Mouse (Mus musculus): ENCODE measurements at regions not wholly inside any gene's neighbourhood (a gene's known extent, or its start where the extent isn't known, plus 50 kb on each side); places are given as distances from the start of the nearest gene placed in this dataset.

DNA sequence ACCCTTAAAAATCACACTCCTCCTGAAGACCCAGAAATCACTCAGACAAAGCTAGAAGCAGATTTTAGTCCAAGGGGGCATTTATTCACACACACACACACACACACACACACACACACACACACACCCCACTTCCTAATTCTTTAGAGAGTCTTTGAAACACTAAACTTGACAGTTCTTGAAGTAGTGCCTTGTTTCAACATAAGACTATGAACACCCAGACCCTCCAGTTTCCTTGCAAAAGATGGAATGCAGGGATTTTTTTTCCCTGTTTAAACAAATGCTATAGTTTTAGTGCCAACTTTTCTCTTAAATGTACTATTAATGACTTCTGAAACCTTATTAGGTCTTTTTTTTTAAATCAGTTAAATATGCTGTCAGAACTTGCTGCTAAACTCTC, 279.2 kb upstream of the Fat1 start:
- no peak overlapping the region for H3K4me3 ChIP-seq (ENCODE audit: insufficient read depth, low read length)
- no peak for TF ChIP-seq CTCF (IDR thresholded peaks at IDR 0.05; ENCODE audit: borderline replicate concordance, insufficient read depth, low read length)
- TF ChIP-seq POLR2A (IDR thresholded peaks at IDR 0.05; ENCODE audit: low read depth, low read length): no peak
- H3K4me1 ChIP-seq (ENCODE audit: control insufficient read depth, insufficient read depth, low read length): no peaks in the 10 kb centered on the region
- no peak overlapping the region for H3K27ac ChIP-seq (ENCODE audit: insufficient read depth, low read length)

GRCm38 (mm10) chr8:44656470-44656869, 278.8 kb upstream of the Fat1 start:
- Histone ChIP-seq H3K27ac (ENCODE audit: insufficient read depth, low read length) (no peak overlapping the region), H3K4me1 (ENCODE audit: control insufficient read depth, insufficient read depth, low read length) (no peaks in the 10 kb centered on the region), H3K4me3 (ENCODE audit: insufficient read depth, low read length) (no peak overlapping the region)
- TF ChIP-seq POLR2A (IDR thresholded peaks at IDR 0.05; ENCODE audit: low read depth, low read length) (no peak), CTCF (IDR thresholded peaks at IDR 0.05; ENCODE audit: borderline replicate concordance, insufficient read depth, low read length) (no peak)

DNA sequence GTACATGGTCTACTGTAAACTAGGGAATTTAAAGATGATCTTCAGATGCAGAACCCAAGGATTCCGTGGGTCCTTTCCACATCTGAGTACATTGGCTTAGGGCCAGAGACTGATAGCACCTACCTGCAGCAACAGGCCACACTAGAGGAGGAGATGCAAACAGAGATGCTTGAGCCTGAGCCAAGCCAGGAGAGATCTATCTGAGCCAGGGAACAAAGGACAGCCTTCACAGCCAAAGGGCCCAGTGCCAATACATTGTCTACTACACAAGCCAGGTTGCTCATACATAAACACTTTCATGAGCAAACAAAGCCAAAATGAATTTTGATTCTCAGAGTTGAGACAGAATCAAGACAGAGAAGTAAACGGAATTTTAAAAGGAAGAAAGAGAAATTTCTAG, 273.6 kb upstream of the Fat1 start:
- H3K27ac ChIP-seq (ENCODE audit: insufficient read depth, low read length): no peak overlapping the region
- H3K4me1 ChIP-seq (ENCODE audit: control insufficient read depth, insufficient read depth, low read length): no peaks in the 10 kb centered on the region
- TF ChIP-seq POLR2A (IDR thresholded peaks at IDR 0.05; ENCODE audit: low read depth, low read length) (no peak), CTCF (IDR thresholded peaks at IDR 0.05; ENCODE audit: borderline replicate concordance, insufficient read depth, low read length) (no peak)
- no peak overlapping the region for H3K4me3 ChIP-seq (ENCODE audit: insufficient read depth, low read length)

DNA sequence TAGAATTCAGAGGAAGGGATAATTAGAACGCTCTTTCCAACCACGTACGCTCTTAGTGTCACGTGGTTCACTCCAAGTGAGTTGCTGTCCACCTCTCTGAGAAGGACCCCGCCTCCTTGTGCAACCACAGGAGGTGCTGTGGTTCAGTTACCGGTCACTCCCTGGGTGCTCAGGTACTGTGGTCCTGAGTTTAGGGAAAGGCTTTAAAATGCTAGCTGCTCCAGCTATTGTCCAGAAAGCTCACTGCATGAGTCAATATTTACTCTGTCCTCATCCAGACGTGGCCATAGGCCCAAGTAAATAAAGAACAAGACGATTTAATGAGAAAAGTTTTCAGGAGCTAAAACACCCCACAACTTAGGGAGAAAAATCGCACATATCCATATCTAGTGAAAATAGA, 248.1 kb upstream of the Fat1 start:
- H3K4me3 ChIP-seq (ENCODE audit: insufficient read depth, low read length): no peak overlapping the region
- no peak for TF ChIP-seq CTCF (IDR thresholded peaks at IDR 0.05; ENCODE audit: borderline replicate concordance, insufficient read depth, low read length)
- no peak for TF ChIP-seq POLR2A (IDR thresholded peaks at IDR 0.05; ENCODE audit: low read depth, low read length)
- no peaks in the 10 kb centered on the region; the same call in 1 of the 2 replicates for H3K4me1 ChIP-seq (ENCODE audit: control insufficient read depth, insufficient read depth, low read length)
- H3K27ac ChIP-seq (ENCODE audit: insufficient read depth, low read length): no peak overlapping the region

GRCm38 (mm10) chr8:44689837-44690592, 245.2 kb upstream of the Fat1 start:
- Histone ChIP-seq H3K4me1 (ENCODE audit: control insufficient read depth, insufficient read depth, low read length) (no peaks in the 10 kb centered on the region; the same call in 1 of the 2 replicates), H3K27ac (ENCODE audit: insufficient read depth, low read length) (no peak overlapping the region), H3K4me3 (ENCODE audit: insufficient read depth, low read length) (no peak overlapping the region)
- TF ChIP-seq CTCF (IDR thresholded peaks at IDR 0.05; ENCODE audit: borderline replicate concordance, insufficient read depth, low read length) (no peak), POLR2A (IDR thresholded peaks at IDR 0.05; ENCODE audit: low read depth, low read length) (no peak)

- Histone ChIP-seq H3K4me1 (ENCODE audit: control insufficient read depth, insufficient read depth, low read length) (no peaks in the 10 kb centered on the region; the same call in 1 of the 2 replicates), H3K4me3 (ENCODE audit: insufficient read depth, low read length) (no peak overlapping the region), H3K27ac (ENCODE audit: insufficient read depth, low read length) (no peak overlapping the region)
- TF ChIP-seq POLR2A (IDR thresholded peaks at IDR 0.05; ENCODE audit: low read depth, low read length): no peak
- no peak for TF ChIP-seq CTCF (IDR thresholded peaks at IDR 0.05; ENCODE audit: borderline replicate concordance, insufficient read depth, low read length)
Measured at GRCm38 (mm10) chr8:44690593-44690950, 244.7 kb upstream of the Fat1 start.

DNA sequence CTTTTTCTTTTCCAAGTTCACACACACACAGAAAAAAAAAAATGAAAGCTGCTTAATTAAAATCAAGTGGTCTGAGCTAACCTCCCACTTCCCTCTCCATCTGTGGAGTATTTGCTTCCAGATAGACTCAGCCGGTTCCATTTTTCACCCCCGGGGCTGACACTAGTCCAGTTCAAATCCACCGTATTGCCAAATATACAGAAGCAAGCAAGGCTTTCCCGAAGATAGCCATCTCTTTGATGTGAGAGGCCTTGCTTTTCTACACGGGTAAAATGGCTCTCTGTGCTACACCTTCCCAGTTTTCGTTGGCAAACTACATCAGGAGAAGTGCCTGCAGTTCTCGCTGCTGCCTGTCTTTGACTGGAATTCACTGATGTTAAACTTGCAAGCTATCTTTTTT, 244.1 kb upstream of the Fat1 start:
- Histone ChIP-seq H3K27ac (ENCODE audit: insufficient read depth, low read length) (no peak overlapping the region), H3K4me3 (ENCODE audit: insufficient read depth, low read length) (no peak overlapping the region)
- TF ChIP-seq CTCF (IDR thresholded peaks at IDR 0.05; ENCODE audit: borderline replicate concordance, insufficient read depth, low read length): no peak
- no peak for TF ChIP-seq POLR2A (IDR thresholded peaks at IDR 0.05; ENCODE audit: low read depth, low read length)

GRCm38 (mm10) chr8:44692036-44692688, 243.1 kb upstream of the Fat1 start:
- no peak overlapping the region for H3K4me3 ChIP-seq (ENCODE audit: insufficient read depth, low read length)
- TF ChIP-seq CTCF (IDR thresholded peaks at IDR 0.05; ENCODE audit: borderline replicate concordance, insufficient read depth, low read length): no peak
- TF ChIP-seq POLR2A (IDR thresholded peaks at IDR 0.05; ENCODE audit: low read depth, low read length): no peak

More for the DNA sequence above, 244.1 kb upstream of the Fat1 start:
- no peaks in the 10 kb centered on the region; the same call in 1 of the 2 replicates for H3K4me1 ChIP-seq (ENCODE audit: control insufficient read depth, insufficient read depth, low read length)

DNA sequence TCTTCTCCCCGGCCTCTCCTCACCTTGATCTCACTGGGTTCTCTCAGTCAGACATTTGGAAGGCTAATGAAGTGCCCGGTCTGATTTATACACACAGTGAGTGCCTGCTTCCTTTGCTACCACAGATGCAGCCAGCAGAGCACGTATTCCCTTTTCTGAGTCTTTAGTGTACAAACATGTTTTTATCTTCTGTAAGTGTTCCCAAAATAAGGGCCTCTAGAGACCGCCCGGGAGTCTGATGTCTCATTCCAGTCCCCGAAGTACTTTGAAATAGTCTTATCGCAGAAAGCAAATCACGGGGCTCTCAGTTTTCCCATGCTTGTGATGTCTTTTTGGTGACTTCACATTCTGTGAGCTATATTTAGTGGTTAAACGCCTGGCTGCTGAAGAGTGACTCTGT, 240.4 kb upstream of the Fat1 start:
- TF ChIP-seq POLR2A (IDR thresholded peaks at IDR 0.05; ENCODE audit: low read depth, low read length): no peak
- no peak for TF ChIP-seq CTCF (IDR thresholded peaks at IDR 0.05; ENCODE audit: borderline replicate concordance, insufficient read depth, low read length)
- no peak overlapping the region for H3K27ac ChIP-seq (ENCODE audit: insufficient read depth, low read length)
- no peaks in the 10 kb centered on the region; the same call in 1 of the 2 replicates for H3K4me1 ChIP-seq (ENCODE audit: control insufficient read depth, insufficient read depth, low read length)
- H3K4me3 ChIP-seq (ENCODE audit: insufficient read depth, low read length): no peak overlapping the region

More at GRCm38 (mm10) chr8:44692036-44692688, 243.1 kb upstream of the Fat1 start:
- Histone ChIP-seq H3K4me1 (ENCODE audit: control insufficient read depth, insufficient read depth, low read length) (no peaks in the 10 kb centered on the region; the same call in 1 of the 2 replicates), H3K27ac (ENCODE audit: insufficient read depth, low read length) (no peak overlapping the region)
